Mouse (Mus musculus) 3134 (cell line): Measurements from ENCODE around the gene Klrg1.

Experiments used
- DNase-seq: peaks from one replicate; pipeline ENCODE4 v3.0.0-alpha.2; 2011; ENCODE audit warnings: low spot score; ENCODE audit not compliant: insufficient read length; ENCODE audit errors: extremely low read depth

Gene Klrg1

GRCm38 (mm10) chr6:122293121-122293520 is 10.4 kb upstream of the Klrg1 start:
- DNase-seq = no peak

GRCm38 (mm10) chr6:122292184-122292583 is 9.5 kb upstream of the Klrg1 start:
- DNase-seq = no peak

- DNase-seq = no peak
These were observed 9.1 kb upstream of the Klrg1 start for GRCm38 (mm10) chr6:122291735-122292134.

- no peak for DNase-seq
These were observed 8.6 kb upstream of the Klrg1 start for GRCm38 (mm10) chr6:122291264-122291663.

- DNase-seq = no peak
These were observed 7.6 kb upstream of the Klrg1 start for GRCm38 (mm10) chr6:122290253-122290652.

GRCm38 (mm10) chr6:122289313-122289712 is 6.6 kb upstream of the Klrg1 start:
- DNase-seq = no peak

- no peak for DNase-seq
These were observed 5.6 kb upstream of the Klrg1 start for GRCm38 (mm10) chr6:122288263-122288662.

- no peak for DNase-seq
These were observed 2.1 kb upstream of the Klrg1 start for GRCm38 (mm10) chr6:122284823-122285222.

GRCm38 (mm10) chr6:122284304-122284703 is 1.6 kb upstream of the Klrg1 start:
- DNase-seq = no peak

- DNase-seq = no peak
These were observed 747 bp upstream of the Klrg1 start for GRCm38 (mm10) chr6:122283429-122283828.

- no peak for DNase-seq
These were observed 6.1 kb downstream of the Klrg1 start for GRCm38 (mm10) chr6:122276565-122276964.

GRCm38 (mm10) chr6:122274546-122274945 is 8.1 kb downstream of the Klrg1 start:
- no peak for DNase-seq

- DNase-seq = no peak
These were observed 12.5 kb downstream of the Klrg1 start for GRCm38 (mm10) chr6:122270152-122270551.

GRCm38 (mm10) chr6:122269170-122269569 is 13.5 kb downstream of the Klrg1 start:
- no peak for DNase-seq

GRCm38 (mm10) chr6:122268561-122268960 is 14.1 kb downstream of the Klrg1 start:
- no peak for DNase-seq

- no peak for DNase-seq
These were observed 20.1 kb downstream of the Klrg1 start for GRCm38 (mm10) chr6:122262543-122262942.

- no peak for DNase-seq
These were observed 30.5 kb downstream of the Klrg1 start for GRCm38 (mm10) chr6:122252146-122252545.

GRCm38 (mm10) chr6:122250033-122250432 is 32.6 kb downstream of the Klrg1 start:
- DNase-seq = no peak
